19 mouse cellular contexts compared by ENCODE assay signal in the genomic region with DNA sequence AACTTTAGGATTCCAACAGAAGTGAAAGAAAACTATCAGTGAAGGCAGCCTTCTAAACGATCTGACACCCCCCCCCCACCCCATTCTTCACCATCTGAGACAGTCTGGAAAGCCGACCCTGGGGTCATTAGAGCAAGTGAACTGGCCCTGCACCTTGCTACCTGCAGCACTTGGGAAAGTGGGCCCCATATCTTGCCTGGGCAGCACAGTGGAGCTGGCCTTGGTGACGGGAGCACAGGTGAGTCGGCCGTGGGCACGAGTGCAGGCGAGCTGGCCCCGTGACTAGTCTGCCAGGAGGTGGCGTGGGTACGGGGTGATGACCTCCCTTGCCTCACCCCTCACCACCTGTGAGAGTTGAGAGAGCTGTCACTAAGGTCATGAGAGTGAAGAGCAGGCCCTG.
DNase-seq lines count a peak whose midpoint lies in the region; ATAC-seq and TF ChIP-seq lines count a peak whose summit lies in the region.
"Had no signal": no experiment of that assay in that cellular context is flagged by ENCODE, and none has a peak within 500 bp of the region (broad histone marks: within the 10 kb centered on the region; RNA-seq: fewer than 3 reads in every experiment).

No protein-coding gene starts in this region.

- no peak for DNase-seq in heart, embryonic 10.5 days (ENCODE audit: low spot score)
- no peak for DNase-seq in left cerebral cortex, postnatal 4 days
- DNase-seq: adrenal gland, postnatal 36 days; cerebellum, adult 11 months; cerebellum, postnatal 10 days; kidney, adult 8-10 months had no signal

- no peak for TF ChIP-seq CTCF in intestine, postnatal 0 days (IDR thresholded peaks at IDR 0.05; ENCODE audit: low read depth)

- H3K9ac ChIP-seq in heart, embryonic 11.5 days (ENCODE audit: low read depth, low read length) = no peak overlapping the region
- no peak overlapping the region for H3K9ac ChIP-seq in intestine, postnatal 0 days (ENCODE audit: low read depth, low read length)
- H3K9ac ChIP-seq in forebrain, embryonic 13.5 days = no peak overlapping the region
- H3K9ac ChIP-seq: embryonic facial prominence, embryonic 13.5 days; forebrain, embryonic 15.5 days; heart, embryonic 12.5 days; hindbrain, embryonic 13.5 days; limb, embryonic 12.5 days; liver, embryonic 14.5 days had no signal

- no peak overlapping the region for H3K4me3 ChIP-seq in heart, embryonic 10.5 days
- H3K4me3 ChIP-seq in heart, embryonic 11.5 days (ENCODE audit: low read depth, low read length) = no peak overlapping the region
- peak overlapping the region; percentile 33 for H3K4me3 ChIP-seq in megakaryocyte, embryonic 14.5 days (replicated peaks)
- H3K4me3 ChIP-seq in intestine, postnatal 0 days (ENCODE audit: low read depth, low read length) = no peak overlapping the region
- no peak overlapping the region for H3K4me3 ChIP-seq in forebrain, embryonic 13.5 days
- H3K4me3 ChIP-seq: embryonic facial prominence, embryonic 13.5 days; forebrain, embryonic 15.5 days; heart, embryonic 12.5 days; hindbrain, embryonic 13.5 days; limb, embryonic 12.5 days had no signal

- 87% methylated on average over 10 of the region's 10 CpGs for WGBS in heart, embryonic 10.5 days
- 85% methylated on average over 10 of the region's 10 CpGs for WGBS in heart, embryonic 11.5 days (ENCODE audit: insufficient replicate concordance)
- 72% methylated on average over 10 of the region's 10 CpGs for WGBS in intestine, postnatal 0 days
- 90% methylated on average over 10 of the region's 10 CpGs for WGBS in forebrain, embryonic 13.5 days

- H3K27ac ChIP-seq in heart, embryonic 10.5 days = peak overlapping the region; percentile 19; the same call in 1 of the 2 replicates
- no peak overlapping the region for H3K27ac ChIP-seq in heart, embryonic 11.5 days (ENCODE audit: low read depth, low read length)
- no peak overlapping the region for H3K27ac ChIP-seq in intestine, postnatal 0 days (ENCODE audit: low read depth, low read length)
- no peak overlapping the region for H3K27ac ChIP-seq in forebrain, embryonic 13.5 days
- H3K27ac ChIP-seq: embryonic facial prominence, embryonic 13.5 days; forebrain, embryonic 15.5 days; hindbrain, embryonic 13.5 days; limb, embryonic 12.5 days; liver, embryonic 14.5 days had no signal

- no peak; the same call in 1 of the 2 replicates for ATAC-seq in heart, embryonic 11.5 days (replicated peaks; ENCODE audit: insufficient number of reproducible peaks, low FRiP score, low TSS enrichment)
- ATAC-seq in megakaryocyte, adult 5-6 weeks (ENCODE audit: poor library complexity, severe bottlenecking) = no peak
- ATAC-seq in intestine, postnatal 0 days = peak; percentile 81
- ATAC-seq in forebrain, embryonic 13.5 days = no peak
- no peak for ATAC-seq in monocyte, adult 5-6 weeks (replicated peaks; ENCODE audit: insufficient number of reproducible peaks, low FRiP score, low TSS enrichment, poor library complexity, severe bottlenecking)
- ATAC-seq: forebrain, embryonic 15.5 days had no signal

- no peaks in the 10 kb centered on the region for H3K9me3 ChIP-seq in heart, embryonic 10.5 days
- H3K9me3 ChIP-seq in heart, embryonic 11.5 days (replicated peaks; ENCODE audit: control insufficient read depth, low read length) = no peaks in the 10 kb centered on the region
- H3K9me3 ChIP-seq in megakaryocyte, embryonic 14.5 days = peaks cover 22% of the 10 kb centered on the region
- H3K9me3 ChIP-seq in intestine, postnatal 0 days (ENCODE audit: control insufficient read depth) = no peaks in the 10 kb centered on the region
- H3K9me3 ChIP-seq in forebrain, embryonic 13.5 days (replicated peaks) = no peaks in the 10 kb centered on the region
- H3K9me3 ChIP-seq: embryonic facial prominence, embryonic 13.5 days; forebrain, embryonic 15.5 days; hindbrain, embryonic 13.5 days had no signal

- no peaks in the 10 kb centered on the region for H3K27me3 ChIP-seq in heart, embryonic 10.5 days (ENCODE audit: insufficient read depth, poor library complexity, severe bottlenecking)
- H3K27me3 ChIP-seq in heart, embryonic 11.5 days (ENCODE audit: control insufficient read depth, insufficient read depth, low read length) = no peaks in the 10 kb centered on the region
- no peaks in the 10 kb centered on the region for H3K27me3 ChIP-seq in megakaryocyte, embryonic 14.5 days (replicated peaks)
- H3K27me3 ChIP-seq in intestine, postnatal 0 days (replicated peaks; ENCODE audit: control insufficient read depth, insufficient read depth, low read length) = no peaks in the 10 kb centered on the region
- H3K27me3 ChIP-seq in forebrain, embryonic 13.5 days = no peaks in the 10 kb centered on the region
- H3K27me3 ChIP-seq: embryonic facial prominence, embryonic 13.5 days; forebrain, embryonic 15.5 days; heart, embryonic 12.5 days; hindbrain, embryonic 13.5 days; limb, embryonic 12.5 days had no signal

- no peaks in the 10 kb centered on the region for H3K36me3 ChIP-seq in heart, embryonic 10.5 days
- H3K36me3 ChIP-seq in heart, embryonic 11.5 days (ENCODE audit: control insufficient read depth, insufficient read depth, low read length) = no peaks in the 10 kb centered on the region
- no peaks in the 10 kb centered on the region for H3K36me3 ChIP-seq in megakaryocyte, embryonic 14.5 days (replicated peaks; ENCODE audit: low read length)
- H3K36me3 ChIP-seq in intestine, postnatal 0 days (ENCODE audit: control insufficient read depth, insufficient read depth) = no peaks in the 10 kb centered on the region
- H3K36me3 ChIP-seq in forebrain, embryonic 13.5 days (ENCODE audit: poor library complexity, severe bottlenecking) = no peaks in the 10 kb centered on the region
- H3K36me3 ChIP-seq: embryonic facial prominence, embryonic 13.5 days; forebrain, embryonic 15.5 days; heart, embryonic 12.5 days; hindbrain, embryonic 13.5 days; limb, embryonic 12.5 days had no signal

- intact Hi-C loops in left cerebral cortex, postnatal 4 days (cut with DNase I) = no loop called here

- H3K4me1 ChIP-seq in heart, embryonic 10.5 days = no peaks in the 10 kb centered on the region
- no peaks in the 10 kb centered on the region for H3K4me1 ChIP-seq in heart, embryonic 11.5 days (ENCODE audit: control insufficient read depth, insufficient read depth, low read length)
- no peaks in the 10 kb centered on the region for H3K4me1 ChIP-seq in megakaryocyte, embryonic 14.5 days
- no peaks in the 10 kb centered on the region for H3K4me1 ChIP-seq in intestine, postnatal 0 days (replicated peaks; ENCODE audit: control insufficient read depth, insufficient read depth, low read length)
- H3K4me1 ChIP-seq in forebrain, embryonic 13.5 days = no peaks in the 10 kb centered on the region
- H3K4me1 ChIP-seq: forebrain, embryonic 15.5 days; heart, embryonic 12.5 days; hindbrain, embryonic 13.5 days; limb, embryonic 12.5 days had no signal

- H3K4me2 ChIP-seq in heart, embryonic 11.5 days = no peak overlapping the region
- no peak overlapping the region for H3K4me2 ChIP-seq in intestine, postnatal 0 days (replicated peaks; ENCODE audit: low read depth)
- H3K4me2 ChIP-seq in forebrain, embryonic 13.5 days = no peak overlapping the region
- H3K4me2 ChIP-seq: embryonic facial prominence, embryonic 13.5 days; forebrain, embryonic 15.5 days; heart, embryonic 12.5 days; hindbrain, embryonic 13.5 days; limb, embryonic 12.5 days; midbrain, embryonic 11.5 days had no signal
